Mouse (Mus musculus): Measurements from ENCODE around the gene Sec14l1.
A peak's percentile ranks its signal among the peaks of the same experiment; 100 is the strongest.

GRCm38 (mm10) chr11:117199282-117200175 lies 84.6 kb downstream of the Sec14l1 start, which contains the start of gene Sept9:
- TF ChIP-seq CTCF (IDR thresholded peaks at IDR 0.05; ENCODE audit: extremely low read depth, insufficient read length, insufficient replicate concordance, low read depth, low read length) = no peak
- peak; percentile 67; the same call in 1 of the 2 replicates for TF ChIP-seq POLR2A (IDR thresholded peaks at IDR 0.05; ENCODE audit: low read depth, low read length)
